Mouse (Mus musculus) cerebellum, adult 2 months (tissue): Measurements from ENCODE around the gene Olfr1230. TPM values are rescaled to one million over a fixed set of nuclear protein-coding genes. Genes with fewer than 3 reads are reported as not detected.

ENCODE experiments used
- DNase-seq, 2 experiments: peaks; one replicate each; pipeline ENCODE4 v3.0.0; 2021
- H3K27ac ChIP-seq: fragments of 200-500 bp; 2 replicates; pipeline ENCODE4 v1.5.1; 2012; ENCODE audit warnings: low read length, control low read depth, inconsistent platforms; ENCODE audit not compliant: insufficient read depth
- H3K27me3 ChIP-seq: fragments of 200-500 bp; 2 replicates; pipeline ENCODE4 v1.6.1; 2012; ENCODE audit warnings: inconsistent platforms, mild to moderate bottlenecking, low read length, moderate library complexity; ENCODE audit not compliant: control insufficient read depth, insufficient read depth
- H3K4me1 ChIP-seq: fragments of 200-500 bp; 2 replicates; pipeline ENCODE4 v1.6.1; 2011; ENCODE audit warnings: low read length; ENCODE audit not compliant: control insufficient read depth, insufficient read depth
- H3K4me3 ChIP-seq: fragments of 200-500 bp; replicated peaks from 2 replicates; pipeline ENCODE3; 2011; ENCODE audit warnings: mild to moderate bottlenecking, low read depth, low read length, control low read depth; ENCODE audit not compliant: insufficient read depth
- CTCF ChIP-seq: fragments of 200-500 bp; IDR thresholded peaks from 2 replicates; pipeline ENCODE4 v1.5.1; 2011; ENCODE audit warnings: low read depth, mild to moderate bottlenecking, control low read depth, low read length, moderate library complexity, borderline replicate concordance; ENCODE audit not compliant: insufficient read depth
- POLR2A ChIP-seq: fragments of 200-500 bp; IDR thresholded peaks from 2 replicates; pipeline ENCODE4 v1.6.1; 2011; ENCODE audit warnings: low read length, control low read depth, borderline replicate concordance; ENCODE audit not compliant: insufficient read depth
- WGBS: fragments of 180-500 bp; shearing (Covaris S2); methylation state at CpG from one replicate; pipeline ENCODE4 v1.1.7; 2018; 5-methylcytosine and 5-hydroxymethylcytosine counted together
- polyA plus RNA-seq: library from polyadenylated mRNA; depleted of rRNA; stranded (reverse); fragments of >200 nt; gene quantifications from 2 replicates; pipeline ENCODE4 v1.2.3, GENCODE M21; 2012; rRNA removed

Gene Olfr1230
- not detected in 2 replicates for polyA plus RNA-seq

- H3K4me1 ChIP-seq: no peaks in the 10 kb centered on the region
- DNase-seq: no peak
- no peak within 1 kb of the TSS for H3K27ac ChIP-seq
- 89% methylated on average over 1 of the region's 1 CpGs for WGBS
- TF ChIP-seq POLR2A (no peak), CTCF (no peak)
- H3K27me3 ChIP-seq: no peaks in the 10 kb centered on the region
- H3K4me3 ChIP-seq: no peak within 1 kb of the TSS
Observed at GRCm38 (mm10) chr2:89297168-89297567, at the start of gene Olfr1230. Gene Olfr1230 (minus strand): TSS chr2:89297268.

GRCm38 (mm10) chr2:89342298-89342697 lies 45.2 kb upstream of the Olfr1230 start, which contains the start of gene Olfr1233:
Gene Olfr1233 (minus strand): TSS chr2:89342398.
- no peak for DNase-seq
- no peak for TF ChIP-seq CTCF
- no peak for TF ChIP-seq POLR2A
- H3K4me3 ChIP-seq: no peak within 1 kb of the TSS

GRCm38 (mm10) chr2:89329575-89329974 lies 32.5 kb upstream of the Olfr1230 start, which contains the start of gene Olfr1232:
Gene Olfr1232 (minus strand): TSS chr2:89329675.
- TF ChIP-seq CTCF: no peak
- no peaks in the 10 kb centered on the region for H3K27me3 ChIP-seq
- no peak for DNase-seq
- H3K4me1 ChIP-seq: no peaks in the 10 kb centered on the region
- no peak within 1 kb of the TSS for H3K27ac ChIP-seq
- no peak within 1 kb of the TSS for H3K4me3 ChIP-seq

More at GRCm38 (mm10) chr2:89342298-89342697, 45.2 kb upstream of the Olfr1230 start, which contains the start of gene Olfr1233:
- Histone ChIP-seq H3K4me1 (no peaks in the 10 kb centered on the region), H3K27me3 (no peaks in the 10 kb centered on the region), H3K27ac (no peak within 1 kb of the TSS)

- Histone ChIP-seq H3K4me3 (no peak within 1 kb of the TSS), H3K27ac (no peak within 1 kb of the TSS), H3K27me3 (no peaks in the 10 kb centered on the region), H3K4me1 (no peaks in the 10 kb centered on the region)
- WGBS: 70% methylated on average over 2 of the region's 2 CpGs
- TF ChIP-seq CTCF (no peak), POLR2A (no peak)
- DNase-seq: no peak
Observed at GRCm38 (mm10) chr2:89306974-89307373, 9.9 kb upstream of the Olfr1230 start, which contains the start of gene Olfr1231. Gene Olfr1231 (minus strand): TSS chr2:89307074.

- no peak for DNase-seq
- Histone ChIP-seq H3K4me3 (no peak within 1 kb of the TSS), H3K27me3 (no peaks in the 10 kb centered on the region), H3K27ac (no peak within 1 kb of the TSS), H3K4me1 (no peaks in the 10 kb centered on the region)
- 67% methylated on average over 2 of the region's 2 CpGs for WGBS
- TF ChIP-seq CTCF (no peak), POLR2A (no peak)
Observed at GRCm38 (mm10) chr2:89287914-89288313, 9.2 kb downstream of the Olfr1230 start, which contains the start of gene Olfr1229. Gene Olfr1229 (minus strand): TSS chr2:89288014.

- Histone ChIP-seq H3K27me3 (no peaks in the 10 kb centered on the region), H3K27ac (no peak within 1 kb of the TSS), H3K4me3 (no peak within 1 kb of the TSS), H3K4me1 (no peaks in the 10 kb centered on the region)
- no peak for DNase-seq
- TF ChIP-seq CTCF (no peak), POLR2A (no peak)
Observed at GRCm38 (mm10) chr2:89253962-89254361, 43.1 kb downstream of the Olfr1230 start, which contains the start of gene Olfr1228. Gene Olfr1228 (minus strand): TSS chr2:89254062.

Other genes with a start within 250 kb of the Olfr1230 start
- not detected in 2 replicates for gene Olfr1218, start 236.1 kb downstream of the Olfr1230 start, polyA plus RNA-seq
- gene Olfr1219, start 213.8 kb downstream of the Olfr1230 start, polyA plus RNA-seq: not detected in 2 replicates
- gene Olfr1220, start 190.4 kb downstream of the Olfr1230 start, polyA plus RNA-seq: not detected in 2 replicates
- not detected in 2 replicates for gene Olfr1221, start 180.0 kb downstream of the Olfr1230 start, polyA plus RNA-seq
- not detected in 2 replicates for gene Olfr1222, start 164.2 kb downstream of the Olfr1230 start, polyA plus RNA-seq
- gene Olfr1223, start 145.7 kb downstream of the Olfr1230 start, polyA plus RNA-seq: not detected in 2 replicates
- not detected in 2 replicates for gene Olfr1224-ps1, start 133.2 kb downstream of the Olfr1230 start, polyA plus RNA-seq
- not detected in 2 replicates for gene Olfr1225, start 122.6 kb downstream of the Olfr1230 start, polyA plus RNA-seq
- gene Olfr1226, start 97.2 kb downstream of the Olfr1230 start, polyA plus RNA-seq: not detected in 2 replicates
- not detected in 2 replicates for gene Olfr1228, start 43.2 kb downstream of the Olfr1230 start, polyA plus RNA-seq
- not detected in 2 replicates for gene Olfr1229, start 9.3 kb downstream of the Olfr1230 start, polyA plus RNA-seq
- not detected in 2 replicates for gene Olfr1231, start 9.8 kb upstream of the Olfr1230 start, polyA plus RNA-seq
- not detected in 2 replicates for gene Olfr1232, start 32.4 kb upstream of the Olfr1230 start, polyA plus RNA-seq
- not detected in 2 replicates for gene Olfr1233, start 45.1 kb upstream of the Olfr1230 start, polyA plus RNA-seq
- not detected in 2 replicates for gene Olfr1234, start 67.6 kb upstream of the Olfr1230 start, polyA plus RNA-seq
- not detected in 2 replicates for gene Olfr1238, start 112.4 kb upstream of the Olfr1230 start, polyA plus RNA-seq
- not detected in 2 replicates for gene Olfr1239, start 123.1 kb upstream of the Olfr1230 start, polyA plus RNA-seq
- not detected in 2 replicates for gene Olfr1240, start 145.7 kb upstream of the Olfr1230 start, polyA plus RNA-seq
- not detected in 2 replicates for gene Olfr1241, start 189.9 kb upstream of the Olfr1230 start, polyA plus RNA-seq
- not detected in 2 replicates for gene Olfr1242, start 201.1 kb upstream of the Olfr1230 start, polyA plus RNA-seq
- gene Olfr1243, start 234.2 kb upstream of the Olfr1230 start, polyA plus RNA-seq: not detected in 2 replicates